17 mouse cellular contexts compared by ENCODE assay signal in genomic region chr1:120613461-120614306, GRCm38 (mm10). TPM values are rescaled to one million over a fixed set of nuclear protein-coding genes. Genes with fewer than 3 reads are reported as not detected.
DNase-seq lines count a peak whose midpoint lies in the region; ATAC-seq and TF ChIP-seq lines count a peak whose summit lies in the region.
"Had no signal": no experiment of that assay in that cellular context is flagged by ENCODE, and none has a peak within 500 bp of the region (broad histone marks: within the 10 kb centered on the region; RNA-seq: fewer than 3 reads in every experiment).

No protein-coding gene starts in this region.

- no peak for ATAC-seq in limb, embryonic 11.5 days (ENCODE audit: insufficient number of reproducible peaks, low FRiP score, low TSS enrichment, low read depth)
- no peak for ATAC-seq in limb, embryonic 14.5 days (ENCODE audit: low FRiP score, low read depth)
- ATAC-seq in neural tube, embryonic 11.5 days (ENCODE audit: insufficient read depth, low FRiP score, low TSS enrichment): peak; percentile 7; the same call in 1 of the 2 replicates
- ATAC-seq: liver, embryonic 12.5 days had no signal

- intact Hi-C loops in heart, postnatal 36 days (cut with DNase I): no loop called here

- H3K27ac ChIP-seq in heart, embryonic 10.5 days: no peak overlapping the region
- no peak overlapping the region for H3K27ac ChIP-seq in limb, embryonic 11.5 days (replicated peaks; ENCODE audit: low read depth, low read length)
- H3K27ac ChIP-seq in limb, embryonic 10.5 days: no peak overlapping the region
- H3K27ac ChIP-seq in limb, embryonic 14.5 days (replicated peaks; ENCODE audit: low read depth, low read length): no peak overlapping the region
- no peak overlapping the region for H3K27ac ChIP-seq in neural tube, embryonic 11.5 days (ENCODE audit: low read depth, low read length)
- H3K27ac ChIP-seq: liver, embryonic 12.5 days had no signal

- peaks cover 100% of the 10 kb centered on the region for H3K27me3 ChIP-seq in heart, embryonic 10.5 days (ENCODE audit: insufficient read depth, poor library complexity, severe bottlenecking)
- peaks cover 100% of the 10 kb centered on the region for H3K27me3 ChIP-seq in limb, embryonic 11.5 days (ENCODE audit: control insufficient read depth, insufficient read depth, low read length)
- H3K27me3 ChIP-seq in limb, embryonic 10.5 days (ENCODE audit: low read depth, poor library complexity, severe bottlenecking): peaks cover 100% of the 10 kb centered on the region
- peaks cover 98% of the 10 kb centered on the region for H3K27me3 ChIP-seq in limb, embryonic 14.5 days (ENCODE audit: control insufficient read depth, insufficient read depth, low read length)
- peaks cover 100% of the 10 kb centered on the region for H3K27me3 ChIP-seq in neural tube, embryonic 11.5 days (ENCODE audit: control insufficient read depth, insufficient read depth, low read length)

- H3K4me3 ChIP-seq in heart, embryonic 10.5 days: peak overlapping the region; percentile 40
- no peak overlapping the region for H3K4me3 ChIP-seq in limb, embryonic 11.5 days (ENCODE audit: low read depth, low read length)
- no peak overlapping the region for H3K4me3 ChIP-seq in limb, embryonic 10.5 days
- 0 out of 2 replicates have a peak overlapping the region, but pooled peaks have one; percentile 2 for H3K4me3 ChIP-seq in limb, embryonic 14.5 days (replicated peaks; ENCODE audit: low read length)
- H3K4me3 ChIP-seq in neural tube, embryonic 11.5 days (ENCODE audit: low read depth, low read length): no peak overlapping the region
- H3K4me3 ChIP-seq: liver, embryonic 12.5 days had no signal

- H3K9me3 ChIP-seq in heart, embryonic 10.5 days: no peaks in the 10 kb centered on the region
- no peaks in the 10 kb centered on the region for H3K9me3 ChIP-seq in limb, embryonic 11.5 days (ENCODE audit: control insufficient read depth, low read length)
- no peaks in the 10 kb centered on the region for H3K9me3 ChIP-seq in limb, embryonic 10.5 days (replicated peaks)
- no peaks in the 10 kb centered on the region for H3K9me3 ChIP-seq in limb, embryonic 14.5 days (ENCODE audit: control insufficient read depth, low read length)
- no peaks in the 10 kb centered on the region for H3K9me3 ChIP-seq in neural tube, embryonic 11.5 days (ENCODE audit: control insufficient read depth, low read length)
- H3K9me3 ChIP-seq: liver, embryonic 12.5 days had no signal

- no peak overlapping the region for H3K9ac ChIP-seq in limb, embryonic 11.5 days (ENCODE audit: low read length)
- no peak overlapping the region for H3K9ac ChIP-seq in limb, embryonic 14.5 days (ENCODE audit: low read depth, low read length, severe bottlenecking)
- H3K9ac ChIP-seq in neural tube, embryonic 11.5 days (ENCODE audit: low read length): no peak overlapping the region
- H3K9ac ChIP-seq: liver, embryonic 12.5 days had no signal

- DNase-seq in heart, embryonic 10.5 days (ENCODE audit: low spot score): no peak
- no peak for DNase-seq in heart, postnatal 36 days
- peak; percentile 38 for DNase-seq in limb, embryonic 11.5 days (ENCODE audit: low spot score)
- no peak for DNase-seq in limb, embryonic 10.5 days (ENCODE audit: low spot score)
- no peak for DNase-seq in limb, embryonic 14.5 days (ENCODE audit: low spot score)
- DNase-seq in neural tube, embryonic 11.5 days (ENCODE audit: low spot score): no peak
- no peak for DNase-seq in layer of hippocampus, postnatal 25 days (ENCODE audit: extremely low spot score in 1 of 2, low spot score in 1 of 2)
- no peak for DNase-seq in kidney, adult 9 months
- DNase-seq: adrenal gland, adult 8-10 months; cerebellum, adult 9-10 months; gastrocnemius, postnatal 25 days; kidney, postnatal 36 days; lung, postnatal 10 days had no signal

- H3K36me3 ChIP-seq in heart, embryonic 10.5 days: no peaks in the 10 kb centered on the region
- no peaks in the 10 kb centered on the region for H3K36me3 ChIP-seq in limb, embryonic 11.5 days (ENCODE audit: control insufficient read depth, insufficient read depth, low read length)
- H3K36me3 ChIP-seq in limb, embryonic 10.5 days: no peaks in the 10 kb centered on the region
- H3K36me3 ChIP-seq in limb, embryonic 14.5 days (ENCODE audit: control insufficient read depth, insufficient read depth, low read length): no peaks in the 10 kb centered on the region
- H3K36me3 ChIP-seq in neural tube, embryonic 11.5 days (ENCODE audit: control insufficient read depth, insufficient read depth, low read length): no peaks in the 10 kb centered on the region
- H3K36me3 ChIP-seq: G1E; liver, embryonic 12.5 days had no signal

- WGBS in heart, embryonic 10.5 days: under 1% methylated on average over 32 of the region's 32 CpGs
- 1% methylated on average over 32 of the region's 32 CpGs for WGBS in limb, embryonic 11.5 days
- WGBS in limb, embryonic 10.5 days: under 1% methylated on average over 32 of the region's 32 CpGs
- 5% methylated on average over 32 of the region's 32 CpGs for WGBS in limb, embryonic 14.5 days
- under 1% methylated on average over 32 of the region's 32 CpGs for WGBS in neural tube, embryonic 11.5 days

- peaks cover 12% of the 10 kb centered on the region for H3K4me1 ChIP-seq in heart, embryonic 10.5 days
- no peaks in the 10 kb centered on the region for H3K4me1 ChIP-seq in limb, embryonic 11.5 days (ENCODE audit: control insufficient read depth, insufficient read depth, low read length)
- H3K4me1 ChIP-seq in limb, embryonic 10.5 days: peaks cover 13% of the 10 kb centered on the region; the same call in 1 of the 2 replicates
- no peaks in the 10 kb centered on the region for H3K4me1 ChIP-seq in limb, embryonic 14.5 days (ENCODE audit: control insufficient read depth, insufficient read depth, low read length)
- H3K4me1 ChIP-seq in neural tube, embryonic 11.5 days (ENCODE audit: control insufficient read depth, insufficient read depth, low read length): no peaks in the 10 kb centered on the region
- H3K4me1 ChIP-seq: liver, embryonic 12.5 days had no signal

- no peak overlapping the region for H3K4me2 ChIP-seq in limb, embryonic 11.5 days (ENCODE audit: low read depth, severe bottlenecking)
- no peak overlapping the region for H3K4me2 ChIP-seq in limb, embryonic 14.5 days (replicated peaks; ENCODE audit: low read depth, low read length, severe bottlenecking)
- no peak overlapping the region for H3K4me2 ChIP-seq in neural tube, embryonic 11.5 days (ENCODE audit: low read depth)
- H3K4me2 ChIP-seq: liver, embryonic 12.5 days had no signal

- no peak for TF ChIP-seq POLR2A in limb, embryonic 14.5 days (IDR thresholded peaks at IDR 0.05; ENCODE audit: borderline replicate concordance, extremely low read depth, insufficient read depth, insufficient read length)

RNA-seq across cellular contexts. Expression of gene En1, which starts 11.5 kb away (rescaled TPM):
- polyA plus RNA-seq in heart, embryonic 10.5 days (2016; fragmentation: Nextera tagmentation; extraction: Ambion mirVana): 0.57 TPM in 1 of 2 replicates, not detected in the other
- not detected for total RNA-seq in heart, postnatal 36 days (2021)
- 1.6 and 2.3 TPM in 2 replicates for polyA plus RNA-seq in limb, embryonic 11.5 days (2014; fragmentation: Nextera tagmentation; extraction: Ambion mirVana)
- polyA plus RNA-seq in limb, embryonic 10.5 days (2016; fragmentation: Nextera tagmentation; extraction: Ambion mirVana): 0.91 and 1.0 TPM in 2 replicates
- polyA plus RNA-seq in limb, embryonic 14.5 days (2012; rRNA removed): 5.8 and 6.4 TPM in 2 replicates
- polyA plus RNA-seq in limb, embryonic 14.5 days (2014; fragmentation: Nextera tagmentation; extraction: Ambion mirVana): 3.9 and 5.2 TPM in 2 replicates
- 5.2 and 6.1 TPM in 2 replicates for polyA plus RNA-seq in neural tube, embryonic 11.5 days (2014; fragmentation: Nextera tagmentation; extraction: Ambion mirVana)
- total RNA-seq in layer of hippocampus, postnatal 25 days (2021): under 1 TPM in 1 of 2 experiments, not detected in 1; 0.14 TPM
- total RNA-seq: adrenal gland, adult 8-10 months had no signal
- polyA plus RNA-seq: frontal cortex, adult 2 months; G1E; spleen, adult 2 months had no signal

Comparison
In these comparisons a context has a peak if more than half of its experiments do, and no peak if none do; other contexts are left out.
1. H3K4me3 ChIP-seq: peak in heart, embryonic 10.5 days (single experiment) and limb, embryonic 14.5 days (single experiment); none in limb, embryonic 11.5 days (single experiment), limb, embryonic 10.5 days (single experiment) and neural tube, embryonic 11.5 days (single experiment).